Mouse (Mus musculus) C2C12 (cell line): Measurements from ENCODE around the gene Rfng. TPM values are rescaled to one million over a fixed set of nuclear protein-coding genes. Genes with fewer than 3 reads are reported as not detected.

Experiments
- H3K27me3 ChIP-seq: one replicate; pipeline ENCODE4 v1.6.1; 2011; ENCODE audit not compliant: control insufficient read depth, insufficient read depth, insufficient read length
- H3K36me3 ChIP-seq: one replicate; pipeline ENCODE4 v1.6.1; 2011; ENCODE audit not compliant: control insufficient read depth, insufficient read depth
- H3K4me3 ChIP-seq: one replicate; pipeline ENCODE4 v1.5.1; 2011; ENCODE audit warnings: mild to moderate bottlenecking, control low read depth; ENCODE audit not compliant: poor library complexity, insufficient read depth, severe bottlenecking
- H3K79me2 ChIP-seq: one replicate; pipeline ENCODE4 v1.6.1; 2011; ENCODE audit not compliant: control insufficient read depth, insufficient read depth
- H3K79me3 ChIP-seq: one replicate; pipeline ENCODE4 v1.6.1; 2011; ENCODE audit warnings: low read depth, control low read depth
- H3ac ChIP-seq: one replicate; pipeline ENCODE3; 2011; ENCODE audit warnings: low read depth; ENCODE audit not compliant: control insufficient read depth, insufficient read length
- CEBPB ChIP-seq: IDR thresholded peaks from one replicate; pipeline ENCODE4 v1.6.1; 2011; ENCODE audit warnings: low read depth, mild to moderate bottlenecking, control low read depth, moderate library complexity
- CTCF ChIP-seq: IDR thresholded peaks from one replicate; pipeline ENCODE4 v1.5.1; 2011; ENCODE audit not compliant: control insufficient read depth, insufficient read depth, insufficient read length
- FOSL1 ChIP-seq: IDR thresholded peaks from one replicate; pipeline ENCODE4 v1.8.0; 2011; ENCODE audit warnings: mild to moderate bottlenecking, low read length; ENCODE audit not compliant: poor library complexity, insufficient read depth, severe bottlenecking
- MAX ChIP-seq: IDR thresholded peaks from one replicate; pipeline ENCODE4 v1.6.1; 2011; ENCODE audit warnings: mild to moderate bottlenecking, control low read depth
- MYOD1 ChIP-seq: IDR thresholded peaks from one replicate; pipeline ENCODE4 v1.6.1; 2011; ENCODE audit warnings: low read depth; ENCODE audit not compliant: control insufficient read depth, insufficient read length
- MYOG ChIP-seq: IDR thresholded peaks from one replicate; pipeline ENCODE4 v1.6.1; 2011; ENCODE audit not compliant: control insufficient read depth, insufficient read length; ENCODE audit errors: extremely low read depth
- USF1 ChIP-seq: IDR thresholded peaks from one replicate; pipeline ENCODE4 v1.6.1; 2011; ENCODE audit warnings: low read depth, mild to moderate bottlenecking, control low read depth, moderate library complexity
- polyA plus RNA-seq: library from polyadenylated mRNA; unstranded; fragments of >200 nt; fragmentation: generic; extraction: Trizol; gene quantifications from one replicate; pipeline ENCODE4 v1.2.1, GENCODE M21; 2012; ENCODE audit warnings: missing spikeins

Gene Rfng
- polyA plus RNA-seq, 1 experiment = 17.6 TPM

- Histone ChIP-seq H3ac (no peak overlapping the region), H3K27me3 (no peaks in the 10 kb centered on the region), H3K79me3 (no peaks in the 10 kb centered on the region), H3K79me2 (no peaks in the 10 kb centered on the region), H3K36me3 (peaks cover 52% of the 10 kb centered on the region), H3K4me3 (no peak overlapping the region)
- TF ChIP-seq MAX = no peak
Measured at GRCm38 (mm10) chr11:120805375-120806298, 21.6 kb upstream of the Rfng start.

- Histone ChIP-seq H3ac (no peak overlapping the region), H3K36me3 (peaks cover 44% of the 10 kb centered on the region), H3K79me3 (no peaks in the 10 kb centered on the region), H3K79me2 (no peaks in the 10 kb centered on the region), H3K4me3 (no peak overlapping the region), H3K27me3 (no peaks in the 10 kb centered on the region)
- TF ChIP-seq USF1 = no peak
Measured at GRCm38 (mm10) chr11:120804769-120805168, 20.8 kb upstream of the Rfng start.

GRCm38 (mm10) chr11:120804274-120804673 lies 20.3 kb upstream of the Rfng start:
- H3K79me2 ChIP-seq = no peaks in the 10 kb centered on the region
- H3K4me3 ChIP-seq = no peak overlapping the region
- no peaks in the 10 kb centered on the region for H3K27me3 ChIP-seq
- H3ac ChIP-seq = no peak overlapping the region
- no peak for TF ChIP-seq MYOG
- TF ChIP-seq USF1 = no peak
- no peak for TF ChIP-seq CEBPB
- no peak for TF ChIP-seq MYOD1
- TF ChIP-seq MAX = no peak
- TF ChIP-seq FOSL1 = no peak
- no peak for TF ChIP-seq CTCF
- no peaks in the 10 kb centered on the region for H3K79me3 ChIP-seq
- H3K36me3 ChIP-seq = peaks cover 39% of the 10 kb centered on the region

GRCm38 (mm10) chr11:120800061-120800904 lies 16.3 kb upstream of the Rfng start:
- Histone ChIP-seq H3K79me3 (peaks cover 9% of the 10 kb centered on the region), H3ac (peak overlapping the region; percentile 47), H3K36me3 (no peaks in the 10 kb centered on the region), H3K79me2 (peaks cover 11% of the 10 kb centered on the region), H3K27me3 (no peaks in the 10 kb centered on the region), H3K4me3 (no peak overlapping the region)
- TF ChIP-seq MYOG = no peak
- peak; percentile 99 for TF ChIP-seq USF1
- TF ChIP-seq CEBPB = no peak
- no peak for TF ChIP-seq MAX
- TF ChIP-seq CTCF = peak; percentile 56
- no peak for TF ChIP-seq FOSL1
- TF ChIP-seq MYOD1 = no peak

GRCm38 (mm10) chr11:120799316-120799890 lies 15.4 kb upstream of the Rfng start:
- Histone ChIP-seq H3K79me3 (peaks cover 17% of the 10 kb centered on the region), H3K4me3 (no peak overlapping the region), H3ac (no peak overlapping the region), H3K36me3 (peaks cover 6% of the 10 kb centered on the region), H3K27me3 (no peaks in the 10 kb centered on the region), H3K79me2 (peaks cover 19% of the 10 kb centered on the region)
- TF ChIP-seq CTCF = no peak
- TF ChIP-seq CEBPB = no peak
- TF ChIP-seq MYOD1 = no peak

- TF ChIP-seq USF1 (no peak), MYOD1 (no peak), FOSL1 (no peak), CTCF (no peak), CEBPB (no peak), MAX (no peak), MYOG (no peak)
- Histone ChIP-seq H3K36me3 (peaks cover 16% of the 10 kb centered on the region), H3K79me2 (peaks cover 28% of the 10 kb centered on the region), H3ac (no peak overlapping the region), H3K27me3 (no peaks in the 10 kb centered on the region), H3K79me3 (peaks cover 20% of the 10 kb centered on the region), H3K4me3 (no peak overlapping the region)
Measured at GRCm38 (mm10) chr11:120798244-120798643, 14.2 kb upstream of the Rfng start.
